Comparison of ENCODE assay signal across 9 mouse cellular contexts in genomic region chr4:86696890-86697289, GRCm38 (mm10). TPM values are rescaled to one million over a fixed set of nuclear protein-coding genes. Genes with fewer than 3 reads are reported as not detected.
DNase-seq lines count a peak whose midpoint lies in the region; ATAC-seq lines count a peak whose summit lies in the region.
"Had no signal": no experiment of that assay in that cellular context is flagged by ENCODE, and none has a peak within 500 bp of the region (broad histone marks: within the 10 kb centered on the region; RNA-seq: fewer than 3 reads in every experiment).

No protein-coding gene starts in this region.

- H3K9me3 ChIP-seq in limb, embryonic 11.5 days (ENCODE audit: control insufficient read depth, low read length), result no peaks in the 10 kb centered on the region
- no peaks in the 10 kb centered on the region for H3K9me3 ChIP-seq in midbrain, embryonic 14.5 days (ENCODE audit: control insufficient read depth, low read length)
- H3K9me3 ChIP-seq: limb, embryonic 13.5 days had no signal

- no peak for ATAC-seq in limb, embryonic 11.5 days (ENCODE audit: insufficient number of reproducible peaks, low FRiP score, low TSS enrichment, low read depth)
- peak; percentile 62; the same call in 1 of the 2 replicates for ATAC-seq in midbrain, embryonic 14.5 days (ENCODE audit: low FRiP score, low TSS enrichment)

- H3K4me3 ChIP-seq in limb, embryonic 11.5 days (ENCODE audit: low read depth, low read length), result no peak overlapping the region
- H3K4me3 ChIP-seq in midbrain, embryonic 14.5 days (replicated peaks; ENCODE audit: low read depth, low read length), result no peak overlapping the region
- H3K4me3 ChIP-seq: limb, embryonic 13.5 days had no signal

- peak; percentile 58 for DNase-seq in heart, adult 8-10 months (ENCODE audit: low spot score)
- no peak for DNase-seq in heart, postnatal 36 days
- peak; percentile 82 for DNase-seq in ES-CJ7 (ENCODE audit: low read depth, low spot score)
- DNase-seq in cerebellum, postnatal 10 days, result peak; percentile 65 to 75
- peak; percentile 59 to 67 for DNase-seq in heart, postnatal 10 days
- DNase-seq in limb, embryonic 11.5 days (ENCODE audit: low spot score), result peak; percentile 51
- peak; percentile 86 for DNase-seq in midbrain, embryonic 14.5 days
- no peak for DNase-seq in urinary bladder, postnatal 10 days (ENCODE audit: low spot score)

- no peaks in the 10 kb centered on the region for H3K36me3 ChIP-seq in limb, embryonic 11.5 days (ENCODE audit: control insufficient read depth, insufficient read depth, low read length)
- no peaks in the 10 kb centered on the region for H3K36me3 ChIP-seq in midbrain, embryonic 14.5 days (ENCODE audit: control insufficient read depth, insufficient read depth, low read length)
- H3K36me3 ChIP-seq: limb, embryonic 13.5 days had no signal

- intact Hi-C loops in heart, postnatal 36 days (cut with DNase I), result loop anchor here (1.0 to 2.0 kb wide), 3 partner anchors 45 to 122 kb away; partner anchors contain the start of gene Rraga
- intact Hi-C loops in heart, postnatal 10 days (cut with DNase I), result loop anchor here (1.0 to 10.0 kb wide), 5 partner anchors 45 to 862 kb away; partner anchors contain the start of gene Rraga

- no peak overlapping the region for H3K27ac ChIP-seq in limb, embryonic 11.5 days (replicated peaks; ENCODE audit: low read depth, low read length)
- H3K27ac ChIP-seq in midbrain, embryonic 14.5 days (replicated peaks; ENCODE audit: low read depth, low read length), result no peak overlapping the region
- H3K27ac ChIP-seq: limb, embryonic 13.5 days had no signal

- H3K9ac ChIP-seq in limb, embryonic 11.5 days (ENCODE audit: low read length), result no peak overlapping the region
- no peak overlapping the region for H3K9ac ChIP-seq in midbrain, embryonic 14.5 days (replicated peaks; ENCODE audit: low read length)
- H3K9ac ChIP-seq: limb, embryonic 13.5 days had no signal

- no peaks in the 10 kb centered on the region for H3K4me1 ChIP-seq in limb, embryonic 11.5 days (ENCODE audit: control insufficient read depth, insufficient read depth, low read length)
- no peaks in the 10 kb centered on the region for H3K4me1 ChIP-seq in midbrain, embryonic 14.5 days (ENCODE audit: control insufficient read depth, insufficient read depth, low read length)
- H3K4me1 ChIP-seq: limb, embryonic 13.5 days had no signal

- H3K27me3 ChIP-seq in limb, embryonic 11.5 days (ENCODE audit: control insufficient read depth, insufficient read depth, low read length), result no peaks in the 10 kb centered on the region
- no peaks in the 10 kb centered on the region for H3K27me3 ChIP-seq in midbrain, embryonic 14.5 days (ENCODE audit: control insufficient read depth, insufficient read depth, low read length)
- H3K27me3 ChIP-seq: limb, embryonic 13.5 days had no signal

- WGBS in limb, embryonic 11.5 days, result 9% methylated on average over 4 of the region's 4 CpGs
- 7% methylated on average over 4 of the region's 4 CpGs for WGBS in midbrain, embryonic 14.5 days

- H3K4me2 ChIP-seq in limb, embryonic 11.5 days (ENCODE audit: low read depth, severe bottlenecking), result no peak overlapping the region
- no peak overlapping the region for H3K4me2 ChIP-seq in midbrain, embryonic 14.5 days (ENCODE audit: low read length)
- H3K4me2 ChIP-seq: limb, embryonic 13.5 days had no signal

RNA-seq across cellular contexts. Expression of gene Plin2, which starts 27.0 kb away (rescaled TPM):
- total RNA-seq in heart, adult 8-10 months (2022), result 100 to 1,000 TPM; 111 to 155 (median 132) TPM
- 100 to 1,000 TPM; 140 to 163 TPM for total RNA-seq in heart, postnatal 36 days (2021)
- total RNA-seq in heart, postnatal 10 days (2021), result 100 to 1,000 TPM; 132 to 153 TPM
- polyA plus RNA-seq in limb, embryonic 11.5 days (2014; fragmentation: Nextera tagmentation; extraction: Ambion mirVana), result 80.0 and 83.8 TPM in 2 replicates
- 30.9 and 41.3 TPM in 2 replicates for polyA plus RNA-seq in midbrain, embryonic 14.5 days (2014; fragmentation: Nextera tagmentation; extraction: Ambion mirVana)

RNA-seq across cellular contexts. Expression of gene Dennd4c, which starts 51.5 kb away (rescaled TPM):
- 10 to 100 TPM; 31.8 to 40.0 (median 36.5) TPM for total RNA-seq in heart, adult 8-10 months (2022)
- total RNA-seq in heart, postnatal 36 days (2021), result 10 to 100 TPM; 31.0 to 37.9 TPM
- 10 to 100 TPM; 34.2 to 34.8 TPM for total RNA-seq in heart, postnatal 10 days (2021)
- polyA plus RNA-seq in limb, embryonic 11.5 days (2014; fragmentation: Nextera tagmentation; extraction: Ambion mirVana), result 7.0 and 7.9 TPM in 2 replicates
- 3.9 and 5.1 TPM in 2 replicates for polyA plus RNA-seq in midbrain, embryonic 14.5 days (2014; fragmentation: Nextera tagmentation; extraction: Ambion mirVana)

Comparison
In these comparisons a context has a peak if more than half of its experiments do, and no peak if none do; other contexts are left out.
1. DNase-seq: peak in heart, adult 8-10 months (single experiment), ES-CJ7 (single experiment), cerebellum, postnatal 10 days (2 of 2), heart, postnatal 10 days (2 of 2), limb, embryonic 11.5 days (single experiment) and midbrain, embryonic 14.5 days (single experiment); none in heart, postnatal 36 days (0 of 2) and urinary bladder, postnatal 10 days (single experiment).